Mouse (Mus musculus) ES-E14 (cell line): ENCODE data around the gene Exog. TPM values are rescaled to one million over a fixed set of nuclear protein-coding genes. Genes with fewer than 3 reads are reported as not detected.

ENCODE experiments used
- DNase-seq: peaks from one replicate; pipeline ENCODE4 v3.0.0-alpha.2; 2013; ENCODE audit warnings: low read depth, low spot score
- H3K27ac ChIP-seq: 2 replicates; pipeline ENCODE4 v1.5.1; 2012; ENCODE audit warnings: low read depth, mild to moderate bottlenecking, low read length, moderate library complexity, mixed read lengths; ENCODE audit not compliant: poor library complexity, insufficient read depth, severe bottlenecking
- H3K36me3 ChIP-seq: 2 replicates; pipeline ENCODE4 v1.6.1; 2012; ENCODE audit warnings: mild to moderate bottlenecking, low read length, moderate library complexity, mixed read lengths; ENCODE audit not compliant: control insufficient read depth, poor library complexity, insufficient read depth, severe bottlenecking
- H3K4me1 ChIP-seq, 2 experiments: fragments of 150-350 bp in 1 of 2; sonication (generic) in 1 of 2; 2 replicates each; pipeline ENCODE4 v1.6.1; 2012; ENCODE audit warnings: low read length in 2 of 2, mild to moderate bottlenecking in 1 of 2, mixed read lengths in 1 of 2; ENCODE audit not compliant: control insufficient read depth in 2 of 2, insufficient read depth in 2 of 2, poor library complexity in 1 of 2
- H3K4me3 ChIP-seq, 2 experiments: fragments of 150-350 bp in 1 of 2; sonication (generic) in 1 of 2; 2 replicates each; pipeline ENCODE4 v1.5.1; 2012; ENCODE audit warnings: low read length in 2 of 2, low read depth in 1 of 2, mild to moderate bottlenecking in 1 of 2, mixed read lengths in 1 of 2; ENCODE audit not compliant: insufficient read depth in 1 of 2, poor library complexity in 1 of 2, severe bottlenecking in 1 of 2
- H3K9ac ChIP-seq: 2 replicates; pipeline ENCODE4 v1.6.1; 2012; ENCODE audit warnings: low read depth, mild to moderate bottlenecking, low read length, mixed read lengths; ENCODE audit not compliant: poor library complexity, insufficient read depth, severe bottlenecking
- H3K9me3 ChIP-seq: fragments of 150-350 bp; sonication (generic); 2 replicates; pipeline ENCODE4 v1.6.1; 2012; ENCODE audit warnings: low read depth, mild to moderate bottlenecking, low read length; ENCODE audit not compliant: control insufficient read depth, insufficient read depth
- CHD2 ChIP-seq: IDR thresholded peaks from 2 replicates; pipeline ENCODE4 v1.6.1; 2014; ENCODE audit warnings: mild to moderate bottlenecking, low read depth, low read length, inconsistent platforms
- HCFC1 ChIP-seq: IDR thresholded peaks from 2 replicates; pipeline ENCODE4 v1.6.1; 2012; ENCODE audit warnings: low read length, inconsistent platforms, borderline replicate concordance; ENCODE audit not compliant: insufficient read depth
- MAFK ChIP-seq: IDR thresholded peaks from 2 replicates; pipeline ENCODE4 v1.6.1; 2014; ENCODE audit warnings: mild to moderate bottlenecking, low read depth, low read length, inconsistent platforms; ENCODE audit not compliant: insufficient read depth
- ZC3H11A ChIP-seq: IDR thresholded peaks from 2 replicates; pipeline ENCODE4 v1.6.1; 2012; ENCODE audit warnings: low read depth, mild to moderate bottlenecking, inconsistent platforms, low read length, borderline replicate concordance
- ZNF384 ChIP-seq: IDR thresholded peaks from 2 replicates; pipeline ENCODE4 v1.6.1; 2012; ENCODE audit warnings: low read depth, low read length, inconsistent platforms
- in situ Hi-C, 2 experiments: fragments of 600-800 bp; cut with MboI; formaldehyde crosslinking; loops; one replicate each; pipeline ENCODE4 v1.15.1; 2025; ENCODE audit warnings: low sequenced_read_pairs in 2 of 2, inconsistent platforms in 1 of 2; ENCODE audit not compliant: unreplicated experiment in 2 of 2
- total RNA-seq: library from RNA; depleted of rRNA; stranded (reverse); fragments of 300-350 nt; gene quantifications from 2 replicates; pipeline ENCODE4 v1.2.3, GENCODE M21; 2012

Gene Exog
- total RNA-seq, 1 experiment = 11.9 TPM

DNA sequence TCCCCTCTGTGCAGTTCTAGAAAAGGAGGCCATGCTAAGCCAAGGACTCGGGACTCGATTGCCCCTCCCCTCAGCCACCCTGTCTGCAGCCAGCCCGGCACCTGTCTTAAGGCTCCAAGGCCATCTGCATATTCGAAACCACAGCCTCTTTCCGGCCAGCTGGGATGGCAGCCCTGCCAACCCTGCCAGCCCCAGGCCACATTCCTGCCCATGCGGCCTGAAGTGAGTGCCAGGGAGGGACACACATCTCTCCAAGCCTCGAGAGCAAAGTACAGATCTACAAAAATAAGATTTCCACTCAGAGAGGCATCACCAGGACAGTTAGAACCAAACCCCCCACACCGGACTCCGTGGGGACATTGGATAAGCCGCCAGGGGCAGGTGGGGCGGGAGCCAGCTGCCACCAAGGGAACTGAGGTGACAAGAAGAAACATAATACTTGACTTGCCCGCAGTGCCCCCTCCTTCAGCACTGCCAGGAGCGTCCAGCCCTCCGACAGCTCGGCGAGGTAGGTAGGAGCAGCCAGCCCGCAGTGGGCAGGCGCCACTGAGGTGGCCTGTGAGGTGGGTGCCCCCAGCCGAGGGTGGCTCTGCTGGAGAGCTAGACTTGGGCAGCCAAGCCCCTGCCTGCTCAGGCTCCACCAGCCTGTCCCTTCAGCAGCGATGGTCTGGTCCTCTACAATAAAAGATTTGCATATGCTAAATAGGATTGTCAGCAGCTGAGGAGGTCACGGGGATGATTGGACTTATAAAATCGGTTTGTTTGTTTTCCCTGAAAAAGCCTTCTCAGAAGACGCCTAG, 39.0 kb downstream of the Exog start:
- H3K27ac ChIP-seq = no peak overlapping the region
- TF ChIP-seq CHD2 (no peak), ZNF384 (no peak)
- no peak overlapping the region for H3K4me3 ChIP-seq
- no peaks in the 10 kb centered on the region for H3K9me3 ChIP-seq
- H3K4me1 ChIP-seq = peaks cover 0 to 9% of the 10 kb centered on the region in 2 experiments; a peak in 1 of 4 replicates
- H3K9ac ChIP-seq = no peak overlapping the region
- in situ Hi-C loops = no loop called here
- no peaks in the 10 kb centered on the region for H3K36me3 ChIP-seq
- DNase-seq = no peak

DNA sequence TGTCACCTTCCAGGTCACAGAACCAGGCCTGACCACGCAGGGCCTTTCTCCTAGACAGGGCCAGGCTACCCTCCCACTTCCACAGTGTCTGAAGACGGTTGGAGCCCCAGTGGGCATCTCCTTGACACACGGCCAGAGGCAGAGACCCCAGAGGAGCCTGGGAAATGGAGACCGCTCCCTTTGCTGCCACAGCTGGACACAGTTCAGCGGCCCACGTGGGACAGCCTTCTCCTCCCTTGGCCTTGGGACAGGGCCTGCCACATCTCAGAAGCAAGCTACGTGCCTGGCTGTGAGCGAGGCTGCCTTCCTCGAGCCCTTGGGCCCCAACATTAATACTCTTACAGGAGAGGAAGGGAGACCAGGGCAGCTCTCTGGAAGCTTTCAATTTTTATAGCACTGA, 39.7 kb downstream of the Exog start:
- H3K4me3 ChIP-seq = no peak overlapping the region
- no peaks in the 10 kb centered on the region for H3K36me3 ChIP-seq
- no peak overlapping the region for H3K9ac ChIP-seq
- H3K27ac ChIP-seq = no peak overlapping the region
- peaks cover 0 to 9% of the 10 kb centered on the region in 2 experiments; a peak in 1 of 4 replicates for H3K4me1 ChIP-seq
- in situ Hi-C loops = no loop called here
- TF ChIP-seq CHD2 = no peak
- TF ChIP-seq ZC3H11A = no peak
- TF ChIP-seq ZNF384 = no peak
- DNase-seq = no peak
- no peaks in the 10 kb centered on the region for H3K9me3 ChIP-seq

DNA sequence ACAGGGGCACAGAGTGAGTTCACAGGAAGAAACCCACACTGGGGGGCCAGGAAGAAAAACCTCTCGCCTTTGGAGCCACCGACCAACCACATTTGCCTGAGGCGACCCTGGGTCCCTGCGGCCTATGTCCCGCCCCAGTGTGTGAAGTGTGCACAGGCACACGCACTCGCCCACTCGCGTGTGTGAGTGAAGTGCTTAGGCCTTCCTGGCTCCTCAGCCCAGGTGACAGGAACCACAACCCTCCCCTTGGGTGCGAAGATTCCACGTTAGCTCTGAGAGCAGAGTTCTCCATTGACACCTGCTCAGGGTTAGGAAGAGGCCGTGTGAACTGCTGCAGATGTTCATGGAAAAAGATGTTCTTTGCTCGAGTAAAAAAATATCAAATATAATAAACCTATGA, 40.1 kb downstream of the Exog start:
- Histone ChIP-seq H3K4me1 (peaks cover 0 to 9% of the 10 kb centered on the region in 2 experiments; a peak in 1 of 4 replicates), H3K9ac (no peak overlapping the region), H3K27ac (no peak overlapping the region), H3K36me3 (no peaks in the 10 kb centered on the region), H3K9me3 (no peaks in the 10 kb centered on the region), H3K4me3 (no peak overlapping the region)
- TF ChIP-seq ZNF384 (no peak), HCFC1 (no peak), ZC3H11A (no peak)
- no peak for DNase-seq
- in situ Hi-C loops = no loop called here

DNA sequence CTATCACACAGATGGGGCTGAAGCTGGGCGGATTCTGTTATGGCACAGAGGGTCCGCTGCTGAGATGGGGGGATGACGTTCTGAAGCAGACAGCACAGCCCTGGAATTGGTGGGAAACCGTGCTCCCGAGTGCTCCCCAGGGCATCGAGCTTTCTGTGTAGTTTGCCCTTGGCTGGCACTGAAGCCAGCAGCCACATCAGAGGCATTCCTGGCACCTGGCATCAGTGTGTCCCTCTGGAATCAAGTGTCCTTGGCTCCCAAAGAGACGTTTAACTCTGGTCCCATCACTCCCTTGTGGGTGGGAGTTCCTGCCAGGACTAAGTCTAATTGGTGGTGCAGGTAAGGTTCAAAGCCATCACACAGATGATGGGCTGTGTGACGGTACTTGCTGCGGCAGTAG, 51.6 kb downstream of the Exog start:
- no peak for DNase-seq
- Histone ChIP-seq H3K4me1 (no peaks in the 10 kb centered on the region; a peak in 1 of 4 replicates), H3K9ac (no peak overlapping the region), H3K27ac (no peak overlapping the region), H3K4me3 (no peak overlapping the region), H3K36me3 (no peaks in the 10 kb centered on the region), H3K9me3 (no peaks in the 10 kb centered on the region)
- TF ChIP-seq HCFC1 (no peak), ZNF384 (no peak), MAFK (no peak), CHD2 (no peak), ZC3H11A (no peak)
- in situ Hi-C loops = no loop called here

DNA sequence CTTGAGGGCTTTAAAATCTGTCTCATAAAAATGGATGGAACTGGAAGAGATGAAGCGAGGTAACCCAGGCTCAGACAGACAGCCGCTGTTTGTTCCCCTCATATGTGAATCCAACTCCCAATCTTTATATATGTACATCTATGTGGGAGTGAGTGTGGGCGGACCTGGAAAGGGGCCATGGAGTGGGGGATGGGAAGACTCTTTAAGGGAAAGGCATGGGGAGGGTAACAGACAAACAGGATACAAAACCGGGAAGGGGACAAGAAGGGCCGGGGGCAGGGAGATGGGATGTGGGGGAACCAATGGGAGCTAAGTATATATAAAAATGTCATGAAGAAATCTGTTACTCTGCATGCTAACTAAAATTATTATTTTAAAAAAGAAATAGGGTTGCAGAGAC, 52.2 kb downstream of the Exog start:
- H3K36me3 ChIP-seq = no peaks in the 10 kb centered on the region
- TF ChIP-seq CHD2 (no peak), HCFC1 (no peak), ZNF384 (no peak), ZC3H11A (no peak), MAFK (no peak)
- no peak overlapping the region for H3K9ac ChIP-seq
- no peak overlapping the region for H3K27ac ChIP-seq
- no peaks in the 10 kb centered on the region; a peak in 1 of 4 replicates for H3K4me1 ChIP-seq
- H3K9me3 ChIP-seq = no peaks in the 10 kb centered on the region
- DNase-seq = no peak
- no peak overlapping the region for H3K4me3 ChIP-seq
- in situ Hi-C loops = no loop called here
